Mouse (Mus musculus): Measurements from ENCODE around the gene Traf1.

Gene Traf1

DNA sequence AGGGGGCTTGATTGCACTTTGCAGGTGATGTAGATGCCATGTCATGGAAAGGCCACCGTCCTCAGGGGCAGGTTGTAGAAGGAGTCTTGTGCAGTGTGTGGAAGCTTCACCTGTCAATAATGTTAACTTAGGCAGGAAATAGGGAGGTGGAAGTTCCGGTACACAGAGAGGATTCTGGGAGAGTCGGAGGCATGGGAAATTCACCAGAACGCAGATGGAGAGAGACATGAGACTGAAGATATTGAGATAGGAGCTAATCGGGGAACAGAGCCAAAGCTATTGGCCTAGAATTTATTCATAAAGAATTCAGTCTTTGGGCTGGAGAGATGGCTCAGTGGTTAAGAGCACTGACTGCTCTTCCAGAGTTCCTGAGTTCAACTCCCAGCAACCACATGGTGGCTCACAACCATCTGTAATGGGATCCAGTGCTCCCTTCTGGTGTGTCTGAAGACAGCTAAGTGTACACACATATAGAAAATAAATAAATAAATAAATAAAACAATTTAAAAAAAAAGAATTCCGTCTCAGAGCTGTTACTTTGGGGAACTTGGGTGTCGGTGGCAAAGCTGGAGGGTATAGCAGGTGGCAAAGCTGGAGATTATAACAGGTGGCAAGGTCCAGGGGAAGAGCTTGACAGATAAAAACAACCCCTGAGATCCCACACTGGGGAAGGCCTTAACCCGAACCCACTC lies 4.8 kb upstream of the Traf1 start:
- no peak for DNase-seq (ENCODE audit: low read depth, low spot score)

DNA sequence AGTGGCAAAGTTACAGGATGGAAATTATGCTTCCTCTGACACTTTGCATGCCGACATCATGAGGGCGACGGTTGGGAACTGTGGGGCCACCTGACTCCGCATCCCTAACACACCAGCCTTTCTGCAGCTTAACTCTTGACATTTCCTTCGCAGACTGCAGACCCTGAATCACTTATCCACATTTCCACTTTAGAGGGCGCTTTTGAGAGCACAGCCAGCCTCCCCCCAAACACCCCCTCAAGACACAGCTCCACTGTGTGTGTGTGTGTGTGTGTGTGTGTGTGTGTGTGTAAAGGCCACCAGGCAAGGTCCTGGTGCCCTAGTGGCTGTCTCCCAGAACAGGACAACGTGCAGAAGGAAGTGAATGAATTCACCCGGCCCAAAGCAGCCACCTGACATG lies 4.2 kb upstream of the Traf1 start:
- DNase-seq (ENCODE audit: low read depth, low spot score): no peak

- peak; percentile 83 for DNase-seq (ENCODE audit: low read depth, low spot score)
These were observed 3.7 kb upstream of the Traf1 start for GRCm38 (mm10) chr2:34965293-34965692.

DNA sequence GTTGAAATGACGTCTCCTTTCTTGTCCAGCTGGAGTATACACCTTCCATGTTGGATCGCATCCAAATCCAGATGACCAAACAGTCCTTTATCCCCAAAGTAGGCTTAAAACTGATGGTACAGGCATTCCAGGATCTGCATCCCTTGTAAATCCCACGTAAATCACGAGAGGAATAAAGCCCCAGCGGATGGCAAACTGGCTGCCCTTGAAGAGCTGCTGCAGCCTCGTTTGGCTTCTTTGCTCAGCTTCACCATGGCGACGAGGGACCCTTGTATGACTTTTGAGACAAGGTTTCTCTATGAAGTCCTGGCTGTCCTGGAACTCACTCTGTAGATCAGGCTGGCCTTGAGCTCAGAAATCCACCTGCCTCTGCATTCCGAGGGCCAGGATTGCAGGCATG lies 3.1 kb upstream of the Traf1 start:
- DNase-seq (ENCODE audit: low read depth, low spot score): peak; percentile 51

DNA sequence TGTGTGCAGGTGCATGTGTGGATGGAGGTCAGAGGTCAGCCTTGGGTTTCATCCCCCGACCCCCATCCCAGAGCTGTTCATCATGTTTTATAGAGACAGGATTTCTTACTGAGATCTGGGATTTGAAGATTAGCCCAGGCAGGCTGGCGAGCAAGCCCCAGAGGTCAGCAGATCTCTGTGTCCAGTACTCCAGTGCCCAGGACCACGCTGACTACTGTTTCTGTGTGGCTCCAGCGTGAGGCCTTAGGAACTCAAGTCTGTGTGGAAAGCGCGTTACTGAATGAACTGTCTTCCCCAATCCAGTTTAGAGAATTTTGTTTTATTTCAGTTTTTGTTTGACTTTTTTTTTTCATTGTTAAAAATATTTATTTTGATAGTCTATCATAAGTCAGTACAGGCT lies 2.7 kb upstream of the Traf1 start:
- DNase-seq (ENCODE audit: low read depth, low spot score): peak; percentile 52

- peak; percentile 96 for DNase-seq (ENCODE audit: low read depth, low spot score)
These were observed 1.9 kb upstream of the Traf1 start for GRCm38 (mm10) chr2:34963371-34963956.

DNA sequence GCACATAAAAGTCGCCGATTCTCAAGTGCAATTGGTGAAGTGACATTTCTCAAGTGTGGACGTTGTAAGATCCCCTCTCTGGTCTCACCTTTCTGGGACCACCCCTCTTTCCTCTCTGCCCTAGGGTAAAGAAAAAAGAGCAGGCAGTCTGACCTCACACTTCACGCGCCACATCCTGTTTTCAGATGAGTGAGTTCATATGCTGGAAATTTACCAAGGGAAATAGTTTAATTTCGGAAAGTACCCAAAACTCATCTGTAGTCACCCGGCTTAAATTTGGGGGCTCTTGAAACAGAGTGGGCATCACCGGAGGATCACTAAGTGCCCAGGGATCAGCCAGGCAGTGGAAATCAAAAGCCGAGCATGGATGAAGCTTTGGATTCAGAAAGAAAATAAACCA lies 1.3 kb upstream of the Traf1 start:
- DNase-seq (ENCODE audit: low read depth, low spot score): peak; percentile 76

- no peak for DNase-seq (ENCODE audit: low read depth, low spot score)
These were observed 639 bp upstream of the Traf1 start for GRCm38 (mm10) chr2:34962211-34962610.

- DNase-seq (ENCODE audit: low read depth, low spot score): no peak
These were observed 606 bp downstream of the Traf1 start for GRCm38 (mm10) chr2:34960966-34961365.

- DNase-seq (ENCODE audit: low read depth, low spot score): no peak
These were observed 1.1 kb downstream of the Traf1 start for GRCm38 (mm10) chr2:34960466-34960865.

DNA sequence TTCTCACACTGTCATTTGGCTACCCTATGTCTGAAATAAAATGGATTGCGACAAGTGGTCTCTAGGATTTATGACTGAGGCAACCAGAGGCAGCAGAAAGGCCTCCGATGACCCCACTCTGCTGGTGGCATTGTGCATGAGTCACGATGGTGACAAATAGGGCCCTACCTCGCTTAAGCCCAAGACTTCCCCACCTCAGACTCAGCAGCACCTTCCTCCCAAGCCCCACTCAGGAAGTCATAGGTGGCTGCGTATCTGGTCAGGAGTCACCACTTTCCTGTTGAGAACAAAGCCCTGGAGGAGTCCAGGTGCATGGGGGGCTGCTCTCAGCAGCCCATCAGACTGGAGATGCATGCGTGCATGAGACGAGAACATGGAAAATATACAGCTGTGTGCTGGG lies 3.0 kb downstream of the Traf1 start:
- DNase-seq (ENCODE audit: low read depth, low spot score): peak; percentile 19

- DNase-seq (ENCODE audit: low read depth, low spot score): peak; percentile 68
These were observed 3.5 kb downstream of the Traf1 start for GRCm38 (mm10) chr2:34958036-34958435.

DNA sequence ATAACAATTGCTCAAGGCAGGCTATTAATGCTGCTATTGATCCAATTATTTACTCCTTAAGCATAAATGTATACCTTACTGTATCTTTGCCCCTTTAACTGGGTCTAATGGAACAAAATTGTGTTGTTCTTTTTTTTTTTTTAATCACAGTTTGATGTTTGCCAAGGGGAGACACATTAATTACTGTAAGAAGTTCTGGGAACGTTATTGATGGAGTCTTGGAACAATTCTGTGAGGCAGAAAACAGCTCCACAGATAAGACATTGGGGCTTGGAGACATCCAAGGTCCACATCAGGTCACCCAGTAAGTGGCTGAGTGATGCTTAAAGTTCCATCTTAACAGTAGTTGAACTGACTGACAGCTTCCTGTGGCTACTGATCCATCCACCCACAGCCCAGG lies 4.2 kb downstream of the Traf1 start:
- no peak for DNase-seq (ENCODE audit: low read depth, low spot score)

DNA sequence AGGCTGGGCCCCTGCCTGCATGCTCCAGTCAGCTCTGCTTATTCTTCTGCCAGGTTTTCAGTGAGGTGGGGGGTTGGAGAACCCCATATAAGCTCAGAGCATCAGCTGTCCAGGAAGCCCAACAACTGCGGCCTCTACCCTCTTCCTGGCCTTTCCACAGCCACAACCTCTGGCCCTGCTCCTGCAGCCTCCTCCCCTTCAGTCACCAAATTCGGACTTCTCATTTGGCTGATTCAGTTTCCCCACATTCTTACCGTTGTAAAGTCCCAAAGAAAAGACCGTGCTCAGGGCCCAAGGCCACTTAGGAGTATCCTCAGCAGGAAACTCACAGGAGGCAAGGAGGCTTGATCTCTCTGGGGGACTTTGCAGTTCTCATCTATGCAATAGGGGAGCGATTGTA lies 4.6 kb downstream of the Traf1 start:
- DNase-seq (ENCODE audit: low read depth, low spot score): peak; percentile 27

DNA sequence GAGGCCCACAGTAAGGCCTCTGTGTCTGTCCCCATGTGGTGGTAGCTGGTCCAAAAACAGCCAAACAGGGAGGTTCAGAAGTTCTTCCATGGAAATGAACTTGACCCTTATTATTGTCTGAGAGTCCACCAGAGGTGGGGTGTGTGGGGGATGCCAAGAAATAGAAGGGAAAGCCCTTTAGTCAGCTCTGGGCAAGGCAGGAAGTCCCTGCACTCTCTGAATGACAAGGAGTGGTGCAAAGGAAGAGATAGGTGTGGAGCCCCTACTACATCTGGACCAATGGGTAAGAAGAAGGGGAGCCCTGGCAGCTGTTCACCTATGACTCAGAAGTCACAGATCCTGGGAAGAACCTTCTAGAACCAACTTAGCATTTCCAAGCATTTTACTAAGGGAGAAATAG lies 7.2 kb downstream of the Traf1 start:
- peak; percentile 52 for DNase-seq (ENCODE audit: low read depth, low spot score)

- DNase-seq (ENCODE audit: low read depth, low spot score): no peak
These were observed 7.9 kb downstream of the Traf1 start for GRCm38 (mm10) chr2:34953547-34954116.

DNA sequence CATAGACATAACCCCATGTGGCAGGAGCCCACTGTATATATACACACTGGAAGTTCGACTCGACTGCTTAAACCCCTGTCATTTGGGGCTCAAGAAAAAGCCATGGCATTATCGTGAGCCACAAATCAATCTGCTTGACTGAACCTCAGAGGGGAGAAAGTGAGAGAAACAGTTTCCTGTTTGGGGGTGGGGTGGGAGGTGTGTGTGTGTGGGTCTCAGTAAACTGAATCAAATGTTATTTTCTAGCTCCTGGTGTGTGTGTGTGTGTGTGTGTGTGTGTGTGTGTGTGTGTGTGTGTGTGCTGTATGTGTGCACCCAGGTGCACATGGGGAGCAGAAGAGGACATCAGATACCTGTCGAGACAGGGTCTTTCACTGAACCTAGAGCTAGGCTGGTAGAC lies 8.6 kb downstream of the Traf1 start:
- DNase-seq (ENCODE audit: low read depth, low spot score): peak; percentile 48

GRCm38 (mm10) chr2:34951469-34951868 lies 10.1 kb downstream of the Traf1 start:
- no peak for DNase-seq (ENCODE audit: low read depth, low spot score)

DNA sequence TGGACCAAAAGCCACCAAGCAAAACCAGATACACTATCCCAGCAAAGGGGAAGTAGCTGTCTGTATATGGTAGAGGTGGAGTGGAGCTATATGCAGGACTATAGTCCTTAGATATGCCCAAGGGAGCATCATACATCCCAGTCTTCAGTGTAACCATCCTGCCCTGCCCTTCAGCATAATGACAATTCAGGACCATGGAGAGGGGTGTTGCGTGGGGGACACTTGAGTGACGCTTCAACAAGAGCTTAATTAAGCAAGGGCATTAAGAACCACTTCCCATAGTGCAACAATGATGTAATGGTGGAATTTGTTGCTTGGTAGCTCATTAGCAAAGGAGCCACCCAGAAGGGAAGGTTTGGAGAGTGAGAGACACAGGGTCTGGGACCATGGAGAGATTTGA lies 12.9 kb downstream of the Traf1 start:
- DNase-seq (ENCODE audit: low read depth, low spot score): no peak

- DNase-seq (ENCODE audit: low read depth, low spot score): no peak
These were observed 15.5 kb downstream of the Traf1 start for GRCm38 (mm10) chr2:34946046-34946445.

- DNase-seq (ENCODE audit: low read depth, low spot score): no peak
These were observed 16.0 kb downstream of the Traf1 start for GRCm38 (mm10) chr2:34945580-34945979.

- DNase-seq (ENCODE audit: low read depth, low spot score): peak; percentile 46
These were observed 16.8 kb downstream of the Traf1 start for GRCm38 (mm10) chr2:34944761-34945160.

DNA sequence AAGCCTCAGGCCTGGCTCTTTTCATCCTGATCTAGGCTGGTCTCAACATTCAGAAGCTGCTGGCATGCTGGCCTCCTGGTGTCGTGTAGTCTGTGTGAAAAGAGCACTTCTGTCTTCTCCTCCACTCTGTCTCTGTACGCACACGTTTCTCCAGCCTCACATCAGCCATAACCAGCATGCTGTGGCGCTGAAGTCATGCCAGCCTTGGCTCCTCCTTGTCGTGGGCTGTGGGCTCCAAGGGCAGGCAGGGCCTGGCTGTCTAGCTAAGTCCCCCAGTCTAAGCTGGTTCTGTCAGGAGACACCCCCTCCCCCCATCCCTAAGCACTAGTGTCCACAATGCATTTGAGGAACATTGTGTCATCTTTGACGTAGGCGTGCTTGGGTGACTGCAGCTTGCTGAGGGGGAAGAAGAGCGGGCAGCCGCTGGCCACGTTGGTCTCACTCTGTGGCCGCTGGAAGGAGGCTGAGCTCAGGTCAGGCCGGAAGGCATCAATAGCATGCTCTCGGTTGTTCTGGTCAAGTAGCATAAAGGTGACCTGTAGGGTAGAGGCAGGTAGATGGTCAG lies 17.9 kb downstream of the Traf1 start:
- DNase-seq (ENCODE audit: low read depth, low spot score): no peak
